Mouse (Mus musculus) right cerebral cortex, postnatal 10 days (tissue): ENCODE data around the gene Cstf2t.

Experiments used
- DNase-seq, 2 experiments: peaks; one replicate each; pipeline ENCODE4 v3.0.0; 2021; ENCODE audit warnings: low spot score in 2 of 2

Gene Cstf2t

GRCm38 (mm10) chr19:31082662-31083429, at the start of gene Cstf2t:
Gene Cstf2t (plus strand): TSS chr19:31082837.
- DNase-seq, result peak; percentile 100

- DNase-seq, result no peak
Observed at GRCm38 (mm10) chr19:31038951-31039350, 43.7 kb upstream of the Cstf2t start.

GRCm38 (mm10) chr19:31040948-31041847, 41.4 kb upstream of the Cstf2t start:
- DNase-seq, result no peak

GRCm38 (mm10) chr19:31046601-31047000, 36.0 kb upstream of the Cstf2t start:
- no peak for DNase-seq

- no peak for DNase-seq
Observed at GRCm38 (mm10) chr19:31064740-31065139, 17.9 kb upstream of the Cstf2t start.

- no peak for DNase-seq
Observed at GRCm38 (mm10) chr19:31065206-31065781, 17.3 kb upstream of the Cstf2t start.

GRCm38 (mm10) chr19:31073959-31074716, 8.5 kb upstream of the Cstf2t start:
- peak in 1 of 2 experiments; percentile 26 for DNase-seq

- no peak for DNase-seq
Observed at GRCm38 (mm10) chr19:31074717-31075063, 7.9 kb upstream of the Cstf2t start.

- no peak for DNase-seq
Observed at GRCm38 (mm10) chr19:31076106-31076505, 6.5 kb upstream of the Cstf2t start.

GRCm38 (mm10) chr19:31078241-31078640, 4.4 kb upstream of the Cstf2t start:
- DNase-seq, result no peak

- no peak for DNase-seq
Observed at GRCm38 (mm10) chr19:31082226-31082625, 411 bp upstream of the Cstf2t start.

- DNase-seq, result peak; percentile 26 to 32
Observed at GRCm38 (mm10) chr19:31083761-31084160, 1.1 kb downstream of the Cstf2t start.

- no peak for DNase-seq
Observed at GRCm38 (mm10) chr19:31097857-31098256, 15.2 kb downstream of the Cstf2t start.

- no peak for DNase-seq
Observed at GRCm38 (mm10) chr19:31099369-31099768, 16.7 kb downstream of the Cstf2t start.

GRCm38 (mm10) chr19:31104764-31105163, 22.1 kb downstream of the Cstf2t start:
- DNase-seq, result no peak

GRCm38 (mm10) chr19:31106036-31106435, 23.4 kb downstream of the Cstf2t start:
- DNase-seq, result no peak

GRCm38 (mm10) chr19:31106835-31107554, 24.4 kb downstream of the Cstf2t start:
- no peak for DNase-seq

GRCm38 (mm10) chr19:31114690-31115089, 32.1 kb downstream of the Cstf2t start:
- peak; percentile 39 to 64 for DNase-seq

GRCm38 (mm10) chr19:31124628-31125027, 42.0 kb downstream of the Cstf2t start:
- DNase-seq, result no peak

GRCm38 (mm10) chr19:31132614-31133013, 50.0 kb downstream of the Cstf2t start:
- no peak for DNase-seq

- DNase-seq, result no peak
Observed at GRCm38 (mm10) chr19:31136316-31136715, 53.7 kb downstream of the Cstf2t start.
